Mouse (Mus musculus): ENCODE measurements around the gene Vps18. TPM values are rescaled to one million over a fixed set of nuclear protein-coding genes. Genes with fewer than 3 reads are reported as not detected.

The Vps18 gene
- polyA plus RNA-seq, 1 experiment from 2014 or later, result 7.7 TPM

DNA sequence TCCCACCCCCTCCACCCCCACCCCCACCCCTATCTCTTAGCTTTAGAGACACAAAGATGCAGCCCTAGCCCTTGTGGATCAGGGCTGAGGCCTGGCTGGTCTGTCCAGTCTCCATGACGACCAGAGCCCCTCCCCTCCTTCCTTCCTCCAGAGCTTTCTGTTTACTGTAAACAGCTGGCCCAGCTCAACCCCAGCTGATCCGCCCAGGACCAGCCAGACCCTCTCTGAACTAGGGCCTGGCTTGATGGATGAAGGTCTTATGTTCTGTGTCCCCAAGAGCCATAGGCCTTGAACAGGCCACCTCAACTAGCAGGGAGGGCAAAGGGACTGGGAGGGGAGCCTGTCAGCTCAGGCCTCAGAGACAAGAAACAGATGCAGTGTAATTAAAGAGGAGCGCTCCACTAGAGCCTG lies 16.3 kb downstream of the Vps18 start:
- ATAC-seq (ENCODE audit: low FRiP score, low TSS enrichment), result peak; percentile 30; the same call in 1 of the 2 replicates
- WGBS, result 25% methylated on average over 3 of the region's 3 CpGs
- Histone ChIP-seq H3K4me3 (ENCODE audit: low read depth, low read length) (no peak overlapping the region), H3K4me2 (replicated peaks; ENCODE audit: low read depth) (no peak overlapping the region), H3K27me3 (ENCODE audit: control insufficient read depth, insufficient read depth, low read length) (no peaks in the 10 kb centered on the region), H3K36me3 (ENCODE audit: control insufficient read depth, insufficient read depth, low read length) (no peaks in the 10 kb centered on the region), H3K4me1 (replicated peaks; ENCODE audit: control insufficient read depth, insufficient read depth) (peaks cover 10% of the 10 kb centered on the region), H3K27ac (replicated peaks) (peak overlapping the region; percentile 40; the same call in 1 of the 2 replicates), H3K9ac (ENCODE audit: low read length) (no peak overlapping the region), H3K9me3 (ENCODE audit: control insufficient read depth, low read length) (no peaks in the 10 kb centered on the region)
- DNase-seq (ENCODE audit: low spot score), result peak; percentile 32
- no peak for TF ChIP-seq EP300 (optimal IDR thresholded peaks at IDR 0.05)
- no peak for TF ChIP-seq CTCF (IDR thresholded peaks at IDR 0.05; ENCODE audit: low read depth)

DNA sequence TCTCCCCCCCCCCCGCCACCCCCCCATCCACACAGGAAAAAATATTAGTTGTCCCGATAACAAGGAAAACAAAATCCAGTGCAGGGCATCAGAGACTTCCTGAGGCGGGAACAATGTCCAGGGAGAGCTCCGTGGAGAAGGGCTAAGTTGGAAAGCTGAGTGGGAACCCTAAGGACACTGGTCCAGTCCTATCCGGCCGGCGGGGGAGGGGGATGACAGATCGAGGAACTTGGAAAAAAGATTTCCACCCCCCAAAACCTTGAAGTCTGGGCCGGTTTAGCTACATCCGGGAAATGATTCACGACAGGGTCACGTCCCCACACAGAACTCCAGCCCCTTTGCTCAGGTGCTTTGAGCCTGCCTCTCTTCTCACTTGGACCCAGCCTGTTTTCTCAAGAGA lies 23.0 kb downstream of the Vps18 start:
- Histone ChIP-seq H3K27me3 (ENCODE audit: control insufficient read depth, insufficient read depth, low read length) (no peaks in the 10 kb centered on the region), H3K4me2 (replicated peaks; ENCODE audit: low read depth) (no peak overlapping the region), H3K4me3 (ENCODE audit: low read depth, low read length) (no peak overlapping the region), H3K9ac (ENCODE audit: low read length) (no peak overlapping the region), H3K36me3 (ENCODE audit: control insufficient read depth, insufficient read depth, low read length) (no peaks in the 10 kb centered on the region), H3K9me3 (ENCODE audit: control insufficient read depth, low read length) (no peaks in the 10 kb centered on the region), H3K27ac (replicated peaks) (no peak overlapping the region), H3K4me1 (replicated peaks; ENCODE audit: control insufficient read depth, insufficient read depth) (no peaks in the 10 kb centered on the region)
- TF ChIP-seq CTCF (IDR thresholded peaks at IDR 0.05; ENCODE audit: low read depth), result no peak
- no peak for TF ChIP-seq EP300 (optimal IDR thresholded peaks at IDR 0.05)
- WGBS, result 39% methylated on average over 12 of the region's 12 CpGs
- DNase-seq (ENCODE audit: low spot score) (no peak), ATAC-seq (ENCODE audit: low FRiP score, low TSS enrichment) (no peak)

DNA sequence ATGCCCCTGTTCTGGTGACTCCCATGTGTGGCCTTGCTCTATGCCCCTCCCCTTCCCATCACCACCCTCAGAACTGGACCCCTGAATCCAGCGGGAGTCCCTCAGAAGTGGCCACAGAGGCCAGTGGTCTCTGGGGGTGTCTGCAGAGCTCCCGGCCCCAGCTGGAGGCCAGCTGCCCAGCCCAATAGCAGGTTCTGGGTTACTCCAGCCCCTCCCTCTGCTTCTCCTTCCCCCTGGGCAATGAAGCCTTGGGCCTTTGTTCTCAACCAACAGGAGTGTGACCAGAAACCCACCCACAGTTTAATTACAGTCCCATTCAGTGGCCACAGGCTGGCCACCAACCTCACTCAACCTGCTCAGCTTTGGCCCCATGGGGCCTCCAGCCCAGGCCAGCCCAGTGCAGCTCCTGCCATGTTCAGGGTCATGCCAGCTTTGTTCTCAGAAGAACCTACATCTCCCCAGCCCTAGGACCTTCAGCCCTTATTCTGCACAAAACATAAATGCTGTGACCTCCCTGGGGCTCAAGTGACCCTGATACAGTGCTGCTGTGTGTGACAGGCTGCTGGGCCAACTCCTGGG lies 23.9 kb downstream of the Vps18 start:
- WGBS, result 81% methylated on average over 2 of the region's 2 CpGs
- H3K4me1 ChIP-seq (replicated peaks; ENCODE audit: control insufficient read depth, insufficient read depth), result no peaks in the 10 kb centered on the region
- no peak overlapping the region for H3K27ac ChIP-seq (replicated peaks)
- no peaks in the 10 kb centered on the region for H3K27me3 ChIP-seq (ENCODE audit: control insufficient read depth, insufficient read depth, low read length)
- no peak overlapping the region for H3K4me3 ChIP-seq (ENCODE audit: low read depth, low read length)
- no peak for ATAC-seq (ENCODE audit: low FRiP score, low TSS enrichment)
- no peak overlapping the region for H3K9ac ChIP-seq (ENCODE audit: low read length)
- no peaks in the 10 kb centered on the region for H3K9me3 ChIP-seq (ENCODE audit: control insufficient read depth, low read length)
- no peak for DNase-seq (ENCODE audit: low spot score)
- no peak for TF ChIP-seq CTCF (IDR thresholded peaks at IDR 0.05; ENCODE audit: low read depth)
- no peak for TF ChIP-seq EP300 (optimal IDR thresholded peaks at IDR 0.05)
- no peaks in the 10 kb centered on the region for H3K36me3 ChIP-seq (ENCODE audit: control insufficient read depth, insufficient read depth, low read length)
- H3K4me2 ChIP-seq (replicated peaks; ENCODE audit: low read depth), result no peak overlapping the region

DNA sequence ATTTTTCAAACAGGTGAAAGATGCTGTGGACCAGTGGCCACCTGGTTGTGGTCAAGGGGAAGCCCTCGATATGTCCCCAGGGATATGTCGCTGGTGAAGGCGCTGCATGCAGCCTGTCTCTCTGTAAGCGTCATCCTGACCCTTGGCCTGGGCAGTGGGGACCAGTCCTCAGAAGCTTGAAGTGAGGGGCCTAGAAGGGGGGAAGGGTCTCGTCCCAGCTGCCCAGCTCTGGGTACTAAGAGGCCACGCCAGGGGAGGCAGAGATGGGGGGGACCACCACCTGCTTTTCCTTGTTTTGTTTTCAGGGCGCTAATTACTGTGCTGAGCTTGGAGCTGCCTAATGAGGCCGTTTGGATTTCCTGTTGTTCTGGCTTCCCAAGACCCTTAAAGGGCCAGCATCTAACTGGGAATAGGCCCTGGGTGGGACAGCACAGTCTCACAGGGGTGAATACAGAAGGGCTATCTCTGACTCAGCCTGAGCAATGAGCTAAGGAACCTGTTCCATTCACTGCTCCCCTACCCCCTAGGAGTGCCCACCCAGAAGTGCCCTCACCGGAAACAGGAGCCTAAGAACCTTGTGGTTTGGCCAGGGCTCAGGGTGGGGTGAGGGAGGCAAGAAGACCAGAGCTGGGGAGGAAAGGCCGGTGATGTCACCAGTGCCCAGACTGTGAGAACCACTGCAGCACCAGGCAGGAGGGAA lies 25.4 kb downstream of the Vps18 start:
- TF ChIP-seq EP300 (optimal IDR thresholded peaks at IDR 0.05) (no peak), CTCF (IDR thresholded peaks at IDR 0.05; ENCODE audit: low read depth) (no peak)
- Histone ChIP-seq H3K9ac (ENCODE audit: low read length) (no peak overlapping the region), H3K4me2 (replicated peaks; ENCODE audit: low read depth) (no peak overlapping the region), H3K4me3 (ENCODE audit: low read depth, low read length) (no peak overlapping the region), H3K27me3 (ENCODE audit: control insufficient read depth, insufficient read depth, low read length) (no peaks in the 10 kb centered on the region), H3K27ac (replicated peaks) (no peak overlapping the region), H3K4me1 (replicated peaks; ENCODE audit: control insufficient read depth, insufficient read depth) (no peaks in the 10 kb centered on the region), H3K36me3 (ENCODE audit: control insufficient read depth, insufficient read depth, low read length) (no peaks in the 10 kb centered on the region), H3K9me3 (ENCODE audit: control insufficient read depth, low read length) (no peaks in the 10 kb centered on the region)
- DNase-seq (ENCODE audit: low spot score) (no peak), ATAC-seq (ENCODE audit: low FRiP score, low TSS enrichment) (no peak)
- WGBS, result 46% methylated on average over 10 of the region's 10 CpGs

DNA sequence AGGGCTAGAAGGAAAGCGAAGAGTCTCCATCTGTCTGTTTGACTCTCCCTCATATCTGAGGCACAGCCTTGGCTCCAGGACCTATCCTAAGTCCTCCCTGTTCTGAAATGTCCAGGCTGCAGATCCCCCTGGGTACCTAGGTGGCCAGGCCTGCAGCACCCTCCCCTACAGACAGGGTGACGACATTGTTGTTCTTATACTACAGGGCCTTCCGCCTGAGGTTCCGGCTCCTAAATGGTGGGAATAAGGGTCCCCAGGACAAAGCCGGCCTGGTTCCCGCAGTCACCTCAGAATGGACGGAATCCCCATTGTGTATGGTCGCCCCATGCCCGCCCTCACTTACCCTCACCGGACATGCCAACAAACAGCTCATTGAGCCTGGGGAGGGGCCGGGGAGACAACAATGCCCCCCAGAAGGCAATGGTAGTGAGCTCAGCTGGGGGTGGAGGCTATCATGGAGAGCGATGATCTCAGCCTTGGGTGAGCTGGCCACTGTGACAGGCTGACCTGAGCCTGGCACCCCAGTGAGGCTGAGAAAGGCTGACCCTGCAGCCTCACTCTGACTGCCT lies 26.3 kb downstream of the Vps18 start:
- no peak overlapping the region for H3K9ac ChIP-seq (ENCODE audit: low read length)
- TF ChIP-seq EP300 (optimal IDR thresholded peaks at IDR 0.05), result no peak
- no peak for TF ChIP-seq CTCF (IDR thresholded peaks at IDR 0.05; ENCODE audit: low read depth)
- no peak overlapping the region for H3K4me2 ChIP-seq (replicated peaks; ENCODE audit: low read depth)
- H3K36me3 ChIP-seq (ENCODE audit: control insufficient read depth, insufficient read depth, low read length), result no peaks in the 10 kb centered on the region
- 76% methylated on average over 12 of the region's 12 CpGs for WGBS
- H3K9me3 ChIP-seq (ENCODE audit: control insufficient read depth, low read length), result no peaks in the 10 kb centered on the region
- H3K4me3 ChIP-seq (ENCODE audit: low read depth, low read length), result no peak overlapping the region
- DNase-seq (ENCODE audit: low spot score), result no peak
- H3K27me3 ChIP-seq (ENCODE audit: control insufficient read depth, insufficient read depth, low read length), result no peaks in the 10 kb centered on the region
- no peaks in the 10 kb centered on the region for H3K4me1 ChIP-seq (replicated peaks; ENCODE audit: control insufficient read depth, insufficient read depth)
- no peak overlapping the region for H3K27ac ChIP-seq (replicated peaks)
- ATAC-seq (ENCODE audit: low FRiP score, low TSS enrichment), result no peak

All from stomach, postnatal 0 days (tissue).